Mouse (Mus musculus) lung, embryonic 16.5 days (tissue): ENCODE measurements around the gene Olfr644. TPM values are rescaled to one million over a fixed set of nuclear protein-coding genes. Genes with fewer than 3 reads are reported as not detected.

ENCODE experiments used
- ATAC-seq: fragments of 200-750 bp; cut with Nextera tagmentation; 2 replicates; pipeline ENCODE4 v1.8.0; 2017; ENCODE audit warnings: low read depth, mild to moderate bottlenecking, moderate library complexity
- H3K27ac ChIP-seq: fragments of 300-500 bp; sonication (generic); 2 replicates; pipeline ENCODE4 v1.5.1; 2014; ENCODE audit warnings: mild to moderate bottlenecking, control low read depth, low read length
- H3K27me3 ChIP-seq: fragments of 300-500 bp; sonication (generic); 2 replicates; pipeline ENCODE4 v1.6.1; 2014; ENCODE audit warnings: low read depth, low read length, mixed read lengths; ENCODE audit not compliant: control insufficient read depth, insufficient read depth
- H3K36me3 ChIP-seq: fragments of 300-500 bp; sonication (generic); 2 replicates; pipeline ENCODE4 v1.6.1; 2014; ENCODE audit warnings: low read length; ENCODE audit not compliant: control insufficient read depth, insufficient read depth
- H3K4me1 ChIP-seq: fragments of 300-500 bp; sonication (generic); replicated peaks from 2 replicates; pipeline ENCODE4 v1.6.1; 2014; ENCODE audit warnings: low read length, mixed read lengths; ENCODE audit not compliant: control insufficient read depth, insufficient read depth
- H3K4me2 ChIP-seq: fragments of 300-500 bp; sonication (generic); 2 replicates; pipeline ENCODE4 v1.6.1; 2014; ENCODE audit warnings: low read depth, low read length, control low read depth
- H3K4me3 ChIP-seq: fragments of 300-500 bp; sonication (generic); 2 replicates; pipeline ENCODE4 v1.5.1; 2014; ENCODE audit warnings: mild to moderate bottlenecking, low read length, control low read depth
- H3K9ac ChIP-seq: fragments of 300-500 bp; sonication (generic); 2 replicates; pipeline ENCODE4 v1.6.1; 2014; ENCODE audit warnings: low read length, control low read depth
- H3K9me3 ChIP-seq: fragments of 300-500 bp; sonication (generic); 2 replicates; pipeline ENCODE4 v1.6.1; 2016; ENCODE audit warnings: low read length; ENCODE audit not compliant: control insufficient read depth
- WGBS: fragments of 180-500 bp; shearing (Covaris S2); extraction: QIAGEN DNeasy Blood & Tissue Kit; methylation state at CpG from one replicate; pipeline ENCODE4 v1.1.7; 2014; 5-methylcytosine and 5-hydroxymethylcytosine counted together
- polyA plus RNA-seq: library from polyadenylated mRNA; unstranded; fragments of >200 nt; fragmentation: Nextera tagmentation; extraction: Ambion mirVana; gene quantifications from 2 replicates; pipeline ENCODE4 v1.2.1, GENCODE M21; 2015

Gene Olfr644
- polyA plus RNA-seq, 1 experiment from 2014 or later, result not detected

GRCm38 (mm10) chr7:104026978-104027377 lies 44.7 kb downstream of the Olfr644 start:
- H3K27me3 ChIP-seq, result no peaks in the 10 kb centered on the region
- H3K9me3 ChIP-seq, result no peaks in the 10 kb centered on the region
- no peaks in the 10 kb centered on the region for H3K36me3 ChIP-seq
- no peak overlapping the region for H3K4me3 ChIP-seq
- ATAC-seq, result no peak
- H3K27ac ChIP-seq, result no peak overlapping the region
- no peaks in the 10 kb centered on the region for H3K4me1 ChIP-seq
- H3K9ac ChIP-seq, result no peak overlapping the region
- H3K4me2 ChIP-seq, result no peak overlapping the region
- 70% methylated on average over 3 of the region's 3 CpGs for WGBS

DNA sequence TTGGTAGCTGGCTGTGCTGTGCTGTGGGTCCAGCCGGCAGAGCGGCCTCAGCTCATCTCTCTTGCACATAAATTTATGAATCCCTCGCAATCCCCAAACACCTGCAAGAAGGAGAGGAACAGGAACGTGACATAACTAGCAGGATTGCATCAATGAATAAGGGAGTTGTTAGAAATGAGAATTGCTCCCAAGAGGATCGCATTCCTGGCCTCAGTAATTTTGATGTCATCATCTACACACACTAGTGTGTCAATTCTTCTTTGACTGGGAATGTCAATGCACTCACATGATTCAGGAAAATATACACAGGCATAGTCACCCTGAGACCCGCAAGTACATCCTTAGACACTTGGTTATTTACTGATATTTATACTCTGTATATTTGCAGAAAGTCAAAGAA lies 46.2 kb downstream of the Olfr644 start, which contains the start of gene Olfr640:
Gene Olfr640 (minus strand): TSS at position 101 of the 400 bp plus-strand sequence.
- WGBS, result 77% methylated on average over 6 of the region's 6 CpGs
- ATAC-seq, result no peak

GRCm38 (mm10) chr7:104021651-104022050 lies 50.0 kb downstream of the Olfr644 start:
- Histone ChIP-seq H3K4me2 (no peak overlapping the region), H3K27ac (no peak overlapping the region), H3K9me3 (no peaks in the 10 kb centered on the region), H3K4me1 (no peaks in the 10 kb centered on the region), H3K36me3 (no peaks in the 10 kb centered on the region), H3K4me3 (no peak overlapping the region), H3K27me3 (no peaks in the 10 kb centered on the region), H3K9ac (no peak overlapping the region)
- 87% methylated on average over 6 of the region's 6 CpGs for WGBS
- ATAC-seq, result no peak

More for the DNA sequence above, 46.2 kb downstream of the Olfr644 start, which contains the start of gene Olfr640:
- H3K9me3 ChIP-seq, result no peaks in the 10 kb centered on the region
- H3K9ac ChIP-seq, result no peak within 1 kb of the TSS
- no peaks in the 10 kb centered on the region for H3K4me1 ChIP-seq
- H3K4me2 ChIP-seq, result no peak within 1 kb of the TSS
- H3K27ac ChIP-seq, result no peak within 1 kb of the TSS
- H3K27me3 ChIP-seq, result no peaks in the 10 kb centered on the region
- H3K36me3 ChIP-seq, result no peaks in the 10 kb centered on the region
- H3K4me3 ChIP-seq, result no peak within 1 kb of the TSS

- no peak for ATAC-seq
- H3K4me2 ChIP-seq, result no peak overlapping the region
- H3K27me3 ChIP-seq, result no peaks in the 10 kb centered on the region
- no peak overlapping the region for H3K27ac ChIP-seq
- H3K4me1 ChIP-seq, result no peaks in the 10 kb centered on the region
- H3K4me3 ChIP-seq, result no peak overlapping the region
- H3K9ac ChIP-seq, result no peak overlapping the region
- H3K9me3 ChIP-seq, result no peaks in the 10 kb centered on the region
- WGBS, result 74% methylated on average over 1 of the region's 1 CpGs
- H3K36me3 ChIP-seq, result no peaks in the 10 kb centered on the region
Measured at GRCm38 (mm10) chr7:104018953-104019352, 52.7 kb downstream of the Olfr644 start.

GRCm38 (mm10) chr7:104017203-104017602 lies 54.5 kb downstream of the Olfr644 start, which contains the start of gene Olfr639:
Gene Olfr639 (minus strand): TSS chr7:104017303.
- Histone ChIP-seq H3K4me2 (no peak within 1 kb of the TSS), H3K4me1 (no peaks in the 10 kb centered on the region), H3K9me3 (no peaks in the 10 kb centered on the region), H3K36me3 (no peaks in the 10 kb centered on the region), H3K27me3 (no peaks in the 10 kb centered on the region), H3K9ac (no peak within 1 kb of the TSS), H3K27ac (no peak within 1 kb of the TSS), H3K4me3 (no peak within 1 kb of the TSS)
- no peak for ATAC-seq

Other genes starting within 250 kb of the Olfr644 start
- gene Hbb-bs, start 243.8 kb downstream of the Olfr644 start, polyA plus RNA-seq, result 15,216 and 18,375 TPM in 2 replicates
- gene Hbb-bh2, start 231.3 kb downstream of the Olfr644 start, polyA plus RNA-seq, result not detected in 2 replicates
- gene Hbb-bh1, start 228.7 kb downstream of the Olfr644 start, polyA plus RNA-seq, result 2.2 and 2.4 TPM in 2 replicates
- 176 and 183 TPM in 2 replicates for gene Hbb-y, start 218.7 kb downstream of the Olfr644 start, polyA plus RNA-seq
- gene Olfr66, start 185.6 kb downstream of the Olfr644 start, polyA plus RNA-seq, result not detected in 2 replicates
- gene Olfr64, start 177.4 kb downstream of the Olfr644 start, polyA plus RNA-seq, result not detected in 2 replicates
- not detected in 2 replicates for gene Olfr65, start 168.4 kb downstream of the Olfr644 start, polyA plus RNA-seq
- not detected in 2 replicates for gene Olfr631, start 143.0 kb downstream of the Olfr644 start, polyA plus RNA-seq
- gene Olfr632, start 137.5 kb downstream of the Olfr644 start, polyA plus RNA-seq, result not detected in 2 replicates
- gene Olfr633, start 127.4 kb downstream of the Olfr644 start, polyA plus RNA-seq, result not detected in 2 replicates
- gene Olfr635, start 100.7 kb downstream of the Olfr644 start, polyA plus RNA-seq, result not detected in 2 replicates
- not detected in 2 replicates for gene Olfr638, start 73.1 kb downstream of the Olfr644 start, polyA plus RNA-seq
- gene Olfr639, start 54.6 kb downstream of the Olfr644 start, polyA plus RNA-seq, result not detected in 2 replicates
- not detected in 2 replicates for gene Olfr640, start 46.3 kb downstream of the Olfr644 start, polyA plus RNA-seq
- gene Olfr641, start 36.4 kb downstream of the Olfr644 start, polyA plus RNA-seq, result not detected in 2 replicates
- gene Olfr642, start 19.2 kb downstream of the Olfr644 start, polyA plus RNA-seq, result not detected in 2 replicates
- not detected in 2 replicates for gene 4930516K23Rik, start 10.4 kb downstream of the Olfr644 start, polyA plus RNA-seq
- not detected in 2 replicates for gene Olfr645, start 13.6 kb upstream of the Olfr644 start, polyA plus RNA-seq
- gene Olfr646, start 33.0 kb upstream of the Olfr644 start, polyA plus RNA-seq, result not detected in 2 replicates
- gene Ubqln5, start 58.0 kb upstream of the Olfr644 start, polyA plus RNA-seq, result not detected in 2 replicates
- gene Olfr643, start 65.5 kb upstream of the Olfr644 start, polyA plus RNA-seq, result not detected in 2 replicates
- gene Ubqln3, start 71.4 kb upstream of the Olfr644 start, polyA plus RNA-seq, result not detected in 2 replicates
- gene Ubqlnl, start 78.7 kb upstream of the Olfr644 start, polyA plus RNA-seq, result not detected in 2 replicates
- 0.20 TPM in 1 of 2 replicates, not detected in the other for gene Olfm5, start 93.0 kb upstream of the Olfr644 start, polyA plus RNA-seq
- 0.16 and 0.21 TPM in 2 replicates for gene Olfr648, start 111.5 kb upstream of the Olfr644 start, polyA plus RNA-seq
- not detected in 2 replicates for gene Olfr649, start 124.1 kb upstream of the Olfr644 start, polyA plus RNA-seq
- 0.74 and 1.4 TPM in 2 replicates for gene Trim6, start 146.9 kb upstream of the Olfr644 start, polyA plus RNA-seq
- 2.6 and 3.8 TPM in 2 replicates for gene Trim34a, start 172.6 kb upstream of the Olfr644 start, polyA plus RNA-seq
- gene Trim5, start 216.2 kb upstream of the Olfr644 start, polyA plus RNA-seq, result 0.39 and 0.74 TPM in 2 replicates
- 4.3 and 6.8 TPM in 2 replicates for gene Trim12a, start 243.6 kb upstream of the Olfr644 start, polyA plus RNA-seq